Mouse (Mus musculus) kidney, postnatal 0 days (tissue): ENCODE measurements around the gene Carmil1. TPM values are rescaled to one million over a fixed set of nuclear protein-coding genes. Genes with fewer than 3 reads are reported as not detected.

Experiments
- ATAC-seq: fragments of 200-750 bp; cut with Nextera tagmentation; replicated peaks from 2 replicates; pipeline ENCODE4 v1.8.0; 2017; ENCODE audit warnings: low read depth, moderate number of reproducible peaks, moderate TSS enrichment, moderate library complexity; ENCODE audit not compliant: low FRiP score
- DNase-seq: peaks from one replicate; pipeline ENCODE4 v3.0.0-alpha.2; 2016; ENCODE audit warnings: low spot score
- H3K27ac ChIP-seq: fragments of 300-500 bp; sonication (generic); 2 replicates; pipeline ENCODE4 v1.5.1; 2014; ENCODE audit warnings: mild to moderate bottlenecking
- H3K27me3 ChIP-seq: fragments of 300-500 bp; sonication (generic); 2 replicates; pipeline ENCODE4 v1.6.1; 2014; ENCODE audit warnings: low read length, mixed read lengths; ENCODE audit not compliant: insufficient read depth
- H3K36me3 ChIP-seq: fragments of 300-500 bp; sonication (generic); 2 replicates; pipeline ENCODE4 v1.6.1; 2014; ENCODE audit warnings: low read length, mixed read lengths; ENCODE audit not compliant: insufficient read depth
- H3K4me1 ChIP-seq: fragments of 300-500 bp; sonication (generic); replicated peaks from 2 replicates; pipeline ENCODE4 v1.6.1; 2014; ENCODE audit warnings: antibody characterized with exemption, low read length, mixed read lengths; ENCODE audit not compliant: insufficient read depth
- H3K4me2 ChIP-seq: fragments of 300-500 bp; sonication (generic); 2 replicates; pipeline ENCODE4 v1.6.1; 2014; ENCODE audit warnings: mild to moderate bottlenecking, low read length, moderate library complexity, mixed read lengths
- H3K4me3 ChIP-seq: fragments of 300-500 bp; sonication (generic); replicated peaks from 2 replicates; pipeline ENCODE4 v1.5.1; 2014; ENCODE audit warnings: low read depth, low read length
- H3K9ac ChIP-seq: fragments of 300-500 bp; sonication (generic); 2 replicates; pipeline ENCODE4 v1.6.1; 2014; ENCODE audit warnings: low read depth, low read length
- H3K9me3 ChIP-seq: fragments of 300-500 bp; sonication (generic); replicated peaks from 2 replicates; pipeline ENCODE4 v1.6.1; 2016; ENCODE audit warnings: low read length, inconsistent platforms, mixed read lengths
- CTCF ChIP-seq: IDR thresholded peaks from 2 replicates; pipeline ENCODE4 v1.5.1; 2016; ENCODE audit warnings: antibody characterized with exemption, low read depth, mild to moderate bottlenecking, moderate library complexity
- WGBS: fragments of 180-500 bp; shearing (Covaris S2); extraction: QIAGEN DNeasy Blood & Tissue Kit; methylation state at CpG from one replicate; pipeline ENCODE4 v1.1.7; 2014; 5-methylcytosine and 5-hydroxymethylcytosine counted together
- polyA plus RNA-seq: library from polyadenylated mRNA; unstranded; fragments of >200 nt; fragmentation: Nextera tagmentation; extraction: Ambion mirVana; gene quantifications from 2 replicates; pipeline ENCODE4 v1.2.1, GENCODE M21; 2015

The Carmil1 gene
- polyA plus RNA-seq, 1 experiment from 2014 or later, result 35.4 TPM

- no peak for TF ChIP-seq CTCF
- DNase-seq, result no peak
- Histone ChIP-seq H3K27me3 (no peaks in the 10 kb centered on the region), H3K36me3 (peaks cover 16% of the 10 kb centered on the region), H3K4me2 (no peak overlapping the region), H3K9ac (no peak overlapping the region), H3K4me1 (no peaks in the 10 kb centered on the region), H3K9me3 (no peaks in the 10 kb centered on the region), H3K4me3 (no peak overlapping the region), H3K27ac (no peak overlapping the region)
- 92% methylated on average over 5 of the region's 5 CpGs for WGBS
- no peak for ATAC-seq
Observed at GRCm38 (mm10) chr13:24092073-24092472, 188.5 kb downstream of the Carmil1 start.

- WGBS, result 44% methylated on average over 4 of the region's 4 CpGs
- no peak overlapping the region for H3K4me2 ChIP-seq
- TF ChIP-seq CTCF, result no peak
- no peak overlapping the region for H3K27ac ChIP-seq
- H3K9me3 ChIP-seq, result no peaks in the 10 kb centered on the region
- H3K4me3 ChIP-seq, result no peak overlapping the region
- no peak overlapping the region for H3K9ac ChIP-seq
- no peaks in the 10 kb centered on the region for H3K4me1 ChIP-seq
- no peak for DNase-seq
- no peak for ATAC-seq
- peaks cover 5% of the 10 kb centered on the region; the same call in 1 of the 2 replicates for H3K36me3 ChIP-seq
- H3K27me3 ChIP-seq, result no peaks in the 10 kb centered on the region
Observed at GRCm38 (mm10) chr13:24082153-24082552, 198.4 kb downstream of the Carmil1 start.

DNA sequence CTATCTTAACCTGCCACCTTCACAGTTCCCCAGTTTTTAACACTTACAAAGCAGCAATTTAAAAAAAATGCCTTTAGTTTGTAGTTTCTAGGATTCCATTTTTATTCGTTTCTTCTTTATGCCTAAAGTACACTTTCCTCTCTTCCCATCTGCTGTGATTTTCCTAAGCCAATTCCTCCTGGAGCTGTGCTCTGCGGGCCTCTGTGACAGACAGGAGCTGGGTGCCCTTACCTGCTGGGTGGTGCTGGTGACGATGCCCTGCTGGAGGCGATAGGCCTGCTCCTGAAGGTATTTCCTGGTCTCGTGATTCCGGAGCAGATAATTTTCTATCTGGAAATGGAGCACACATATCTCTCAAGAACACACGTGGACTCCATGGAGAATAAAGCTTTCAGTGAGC is 198.9 kb downstream of the Carmil1 start:
- H3K9me3 ChIP-seq, result no peaks in the 10 kb centered on the region
- no peak for DNase-seq
- WGBS, result 86% methylated on average over 7 of the region's 7 CpGs
- H3K27me3 ChIP-seq, result no peaks in the 10 kb centered on the region
- no peak overlapping the region for H3K4me3 ChIP-seq
- no peak overlapping the region for H3K27ac ChIP-seq
- no peak overlapping the region for H3K4me2 ChIP-seq
- ATAC-seq, result no peak
- no peak for TF ChIP-seq CTCF
- no peaks in the 10 kb centered on the region for H3K4me1 ChIP-seq
- no peak overlapping the region for H3K9ac ChIP-seq
- peaks cover 5% of the 10 kb centered on the region; the same call in 1 of the 2 replicates for H3K36me3 ChIP-seq

DNA sequence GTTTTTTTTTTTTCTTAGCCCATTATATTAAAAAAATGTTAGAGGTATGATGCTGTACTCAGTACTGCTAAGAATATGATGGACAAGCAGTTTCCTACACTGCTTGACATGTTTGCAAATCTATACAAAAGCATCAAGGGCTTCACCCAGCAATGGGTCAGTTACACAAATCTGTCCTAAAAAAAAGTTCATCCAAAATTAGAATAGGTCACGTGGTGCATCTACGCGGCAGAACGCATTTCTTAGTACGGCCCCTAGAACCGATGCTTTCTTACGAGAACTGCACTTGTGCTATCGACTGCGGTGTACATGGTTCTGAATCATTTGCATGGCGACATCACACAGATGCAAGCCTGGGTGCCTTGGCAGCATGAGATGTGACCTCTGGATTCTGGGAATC is 208.0 kb downstream of the Carmil1 start:
- H3K4me2 ChIP-seq, result no peak overlapping the region
- no peak for DNase-seq
- no peak overlapping the region for H3K4me3 ChIP-seq
- no peak for ATAC-seq
- 95% methylated on average over 10 of the region's 10 CpGs for WGBS
- no peaks in the 10 kb centered on the region for H3K4me1 ChIP-seq
- H3K27me3 ChIP-seq, result no peaks in the 10 kb centered on the region
- peaks cover 17% of the 10 kb centered on the region for H3K36me3 ChIP-seq
- no peak overlapping the region for H3K9ac ChIP-seq
- H3K9me3 ChIP-seq, result no peaks in the 10 kb centered on the region
- H3K27ac ChIP-seq, result no peak overlapping the region
- no peak for TF ChIP-seq CTCF

DNA sequence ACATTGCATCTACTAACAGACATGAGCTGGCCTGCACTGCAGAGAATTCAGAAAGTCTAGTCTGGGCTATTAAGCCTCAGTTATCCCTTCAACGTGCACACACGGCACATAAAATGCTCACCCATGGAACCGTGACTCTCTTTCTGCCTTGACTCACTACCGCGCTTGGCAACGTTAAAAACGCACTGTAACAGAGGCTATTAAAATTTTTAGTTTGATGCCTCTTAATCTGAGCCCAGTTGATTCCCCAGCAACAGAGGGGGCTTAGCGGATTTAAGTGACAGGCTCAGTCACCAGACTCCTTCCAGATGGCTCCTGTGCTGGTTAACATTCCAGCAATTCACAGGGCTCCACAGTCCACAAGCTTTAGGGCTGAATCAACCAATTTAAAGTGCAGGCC is 213.0 kb downstream of the Carmil1 start:
- Histone ChIP-seq H3K4me2 (no peak overlapping the region), H3K36me3 (peaks cover 12% of the 10 kb centered on the region; the same call in 1 of the 2 replicates), H3K9me3 (no peaks in the 10 kb centered on the region), H3K4me3 (no peak overlapping the region), H3K27ac (no peak overlapping the region), H3K4me1 (no peaks in the 10 kb centered on the region), H3K9ac (no peak overlapping the region), H3K27me3 (no peaks in the 10 kb centered on the region)
- 90% methylated on average over 8 of the region's 8 CpGs for WGBS
- ATAC-seq (no peak), DNase-seq (no peak)
- no peak for TF ChIP-seq CTCF

GRCm38 (mm10) chr13:24065536-24065935 is 215.1 kb downstream of the Carmil1 start:
- H3K27me3 ChIP-seq, result no peaks in the 10 kb centered on the region
- no peak for ATAC-seq
- DNase-seq, result no peak
- H3K4me2 ChIP-seq, result no peak overlapping the region
- no peaks in the 10 kb centered on the region for H3K4me1 ChIP-seq
- no peak overlapping the region for H3K9ac ChIP-seq
- no peaks in the 10 kb centered on the region for H3K9me3 ChIP-seq
- no peak overlapping the region for H3K27ac ChIP-seq
- no peak for TF ChIP-seq CTCF
- H3K36me3 ChIP-seq, result peaks cover 12% of the 10 kb centered on the region; the same call in 1 of the 2 replicates
- WGBS, result 50% methylated on average over 1 of the region's 1 CpGs
- no peak overlapping the region for H3K4me3 ChIP-seq

GRCm38 (mm10) chr13:24062770-24063169 is 217.8 kb downstream of the Carmil1 start:
- Histone ChIP-seq H3K4me2 (no peak overlapping the region), H3K27ac (no peak overlapping the region), H3K9me3 (no peaks in the 10 kb centered on the region), H3K4me3 (no peak overlapping the region), H3K9ac (no peak overlapping the region), H3K27me3 (no peaks in the 10 kb centered on the region), H3K4me1 (no peaks in the 10 kb centered on the region), H3K36me3 (0 out of 2 replicates have a peak, but pooled peaks cover 3% of the 10 kb centered on the region)
- TF ChIP-seq CTCF, result no peak
- DNase-seq (no peak), ATAC-seq (no peak)
- WGBS, result 60% methylated on average over 4 of the region's 4 CpGs
